Mouse (Mus musculus): ENCODE measurements around the gene Cdh18.

GRCm38 (mm10) chr15:22736165-22736564 is 187.3 kb downstream of the Cdh18 start:
- TF ChIP-seq GATA1 (IDR thresholded peaks at IDR 0.05; ENCODE audit: low read length) (no peak), TAL1 (IDR thresholded peaks at IDR 0.05; ENCODE audit: low read length) (no peak)
